Mouse (Mus musculus) E14TG2a.4 (cell line): ENCODE results near the gene Dbx2.

Source experiments
- CTCF ChIP-seq: conservative IDR thresholded peaks from 2 replicates; pipeline ENCODE4 v1.5.1; 2014; ENCODE audit warnings: low read length
- NANOG ChIP-seq: IDR thresholded peaks from 2 replicates; pipeline ENCODE4 v1.6.1; 2014; ENCODE audit warnings: borderline replicate concordance, low read length, mixed read lengths

DNA sequence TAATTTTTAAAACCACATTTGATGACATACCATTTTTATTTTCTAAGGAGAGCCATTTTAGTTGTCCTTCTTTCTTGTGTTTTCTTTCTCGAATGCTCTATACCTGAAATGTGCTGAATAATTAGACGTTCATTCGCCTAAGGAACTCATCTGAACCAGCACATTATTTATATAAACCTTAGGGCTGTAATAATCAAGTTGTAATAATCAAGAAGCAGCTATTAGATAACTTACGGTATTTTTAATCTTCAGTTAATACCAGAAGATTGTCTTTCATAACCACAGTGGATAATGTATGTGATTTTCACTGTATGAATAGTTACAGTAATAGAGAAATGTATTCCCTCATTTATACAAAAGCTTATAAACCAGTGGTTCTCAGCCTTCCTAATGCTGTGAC, 9.2 kb upstream of the Dbx2 start:
- no peak for TF ChIP-seq CTCF
- TF ChIP-seq NANOG: no peak
